Mouse (Mus musculus) gastrocnemius, adult 8-10 months (tissue): ENCODE data around the gene Ttc22. TPM values are rescaled to one million over a fixed set of nuclear protein-coding genes. Genes with fewer than 3 reads are reported as not detected.
A peak's percentile ranks its signal among the peaks of the same experiment; 100 is the strongest.

ENCODE experiments used
- DNase-seq, 2 experiments: peaks; one replicate each; pipeline ENCODE4 v3.0.0; 2022; ENCODE audit warnings: low spot score in 2 of 2
- total RNA-seq, 4 experiments: library from RNA; stranded (reverse); gene quantifications; 2 replicates each; pipeline ENCODE4 v1.2.4; 2022

Gene Ttc22
- not detected for total RNA-seq

DNA sequence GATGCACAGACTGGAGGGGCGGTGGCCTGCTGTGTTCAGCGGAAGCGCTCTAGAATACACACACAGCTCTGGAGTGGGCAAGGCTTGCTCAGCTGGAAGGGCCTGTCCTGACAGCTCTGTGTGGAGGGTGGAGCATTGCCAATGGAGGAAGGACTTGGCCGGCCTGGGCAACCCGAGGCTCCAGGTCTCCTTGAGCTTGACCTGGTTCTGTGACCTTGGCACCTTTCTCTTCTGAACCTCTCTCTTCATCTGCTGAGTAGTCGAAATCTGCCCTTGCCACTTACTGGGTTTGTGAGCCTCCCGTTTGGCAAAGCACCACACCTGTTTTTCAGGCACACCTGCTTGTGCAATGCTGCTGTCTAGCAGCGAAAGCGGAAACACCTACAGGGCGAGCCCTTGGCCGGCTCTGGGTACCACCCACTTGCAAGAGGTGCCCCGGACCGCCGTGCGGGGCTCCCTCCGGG, at the start of gene Ttc22:
Gene Ttc22, plus strand, starts transcription at position 403 of the 464 bp plus-strand sequence.
- no peak for DNase-seq

DNA sequence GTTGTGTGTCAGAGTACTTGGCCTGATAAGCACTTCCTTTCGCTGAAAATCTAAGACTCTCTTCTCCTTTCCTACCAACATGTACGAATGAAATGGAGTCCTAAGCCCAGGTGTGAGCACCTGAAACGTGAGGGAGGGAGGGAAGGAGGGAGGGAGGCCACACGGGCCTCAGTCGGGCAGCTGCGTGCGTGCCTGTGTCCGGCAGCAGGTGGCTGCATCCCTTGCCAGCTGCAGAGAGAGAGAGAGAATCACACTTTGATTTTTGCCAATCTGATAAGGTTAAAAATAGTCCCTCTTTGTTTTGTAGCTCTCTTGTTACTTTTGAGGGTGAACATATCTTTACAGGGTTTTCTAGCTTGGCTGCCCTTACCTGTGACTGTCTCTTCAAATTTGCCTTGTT, 47.2 kb upstream of the Ttc22 start:
- DNase-seq, result no peak

DNA sequence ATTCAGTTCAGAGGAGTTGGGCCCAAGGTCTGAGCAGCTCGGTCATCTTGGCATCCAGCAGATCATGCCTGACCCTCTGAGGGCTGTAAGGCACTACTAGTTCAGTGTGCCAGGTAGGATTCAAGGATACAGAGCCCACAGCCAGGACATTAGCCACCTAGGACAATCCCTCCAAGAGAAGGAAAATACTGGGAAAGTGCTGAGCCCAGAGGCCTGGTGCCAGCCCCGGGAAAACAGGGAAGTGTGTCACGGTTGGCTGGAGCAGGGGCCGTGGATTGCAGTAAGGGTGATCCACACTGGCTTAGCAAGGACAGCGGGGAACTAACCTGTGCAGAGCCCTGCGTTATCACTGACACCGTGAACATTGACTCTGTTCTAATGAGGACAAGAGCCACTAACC, 44.7 kb upstream of the Ttc22 start:
- DNase-seq, result no peak

DNA sequence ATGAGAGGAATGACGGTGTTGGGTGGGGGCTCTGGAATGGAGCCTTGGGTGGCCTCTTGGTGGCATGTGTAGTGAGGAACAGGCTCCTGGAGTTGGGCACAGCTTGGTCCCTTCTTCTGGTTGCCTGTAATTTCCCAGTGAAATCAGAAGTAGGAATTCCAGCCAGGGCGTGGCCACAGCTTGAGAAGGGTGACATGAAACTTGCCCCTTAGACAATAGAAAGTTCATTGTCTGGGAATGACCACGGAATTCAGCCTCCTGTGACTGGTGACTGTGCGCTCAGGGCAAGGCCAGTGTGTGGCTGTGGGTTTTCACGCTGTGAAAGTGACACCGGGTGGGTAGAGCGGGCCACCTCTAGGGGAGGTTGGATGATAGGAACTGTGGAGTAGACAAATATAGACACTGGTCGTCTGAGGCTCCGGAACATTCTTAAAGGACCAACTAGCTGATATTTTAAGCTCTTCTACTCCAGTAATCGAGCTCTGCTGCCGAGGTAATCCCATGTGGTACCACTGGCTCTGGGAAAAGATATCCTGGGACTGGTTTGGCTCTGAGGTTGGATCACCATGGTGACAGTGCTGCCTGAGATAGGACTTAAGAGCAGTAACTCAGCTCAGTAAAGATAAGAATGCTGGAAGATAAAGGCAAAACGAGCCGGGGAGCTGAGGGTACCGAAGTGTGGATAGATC, 40.9 kb upstream of the Ttc22 start:
- DNase-seq, result peak; percentile 10 to 18

DNA sequence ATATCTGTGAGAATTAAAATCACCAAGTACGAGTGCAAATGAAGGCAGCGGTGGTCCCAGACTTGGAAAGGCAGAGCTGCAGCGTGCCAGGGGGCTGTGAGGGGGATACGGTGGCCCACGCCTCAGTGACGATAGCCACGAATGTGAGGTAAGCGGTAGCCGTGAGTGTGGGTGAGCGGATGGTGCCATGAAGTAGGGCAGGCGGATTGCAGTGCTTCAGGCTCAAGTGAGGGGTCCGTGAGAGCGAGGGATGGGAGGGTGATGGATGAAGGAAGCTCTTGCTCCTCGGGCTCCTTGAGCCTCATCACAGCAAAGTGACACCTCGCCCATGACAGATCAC, 40.4 kb upstream of the Ttc22 start:
- no peak for DNase-seq

DNA sequence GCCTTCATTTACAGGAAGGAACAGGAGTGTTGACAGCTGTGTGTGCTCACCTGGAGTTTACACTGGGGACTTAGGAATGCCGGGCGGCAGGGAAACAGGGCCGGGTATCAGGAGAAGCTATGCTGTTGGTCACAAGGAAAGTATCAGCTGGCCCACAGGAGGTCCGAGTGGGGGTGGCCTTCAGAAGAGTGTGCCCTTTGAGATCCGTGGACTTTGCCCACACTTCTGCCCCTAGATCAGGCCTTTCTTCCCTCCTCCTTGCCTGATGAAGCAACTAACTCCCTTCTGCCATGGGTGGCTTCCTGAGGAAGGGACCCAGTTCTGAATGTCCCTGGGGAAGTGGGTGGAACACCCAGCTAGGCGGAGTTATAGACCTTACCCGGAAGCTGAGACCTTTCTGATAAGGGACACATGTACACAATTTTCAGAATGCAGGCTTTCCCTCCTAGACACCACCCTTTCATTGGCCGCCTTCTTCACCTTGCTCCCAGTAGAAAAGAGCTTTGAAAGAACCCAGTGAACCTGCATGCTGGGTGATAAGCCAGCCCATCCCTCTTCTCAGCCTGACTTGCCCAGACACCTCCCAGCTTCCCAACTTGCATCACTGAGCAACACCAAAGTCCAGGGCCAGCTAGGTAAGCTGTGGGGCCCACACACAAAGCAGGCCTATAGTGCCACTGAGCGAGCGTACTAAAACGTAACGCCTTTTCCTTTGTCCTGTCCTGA, 39.6 kb upstream of the Ttc22 start:
- no peak for DNase-seq

DNA sequence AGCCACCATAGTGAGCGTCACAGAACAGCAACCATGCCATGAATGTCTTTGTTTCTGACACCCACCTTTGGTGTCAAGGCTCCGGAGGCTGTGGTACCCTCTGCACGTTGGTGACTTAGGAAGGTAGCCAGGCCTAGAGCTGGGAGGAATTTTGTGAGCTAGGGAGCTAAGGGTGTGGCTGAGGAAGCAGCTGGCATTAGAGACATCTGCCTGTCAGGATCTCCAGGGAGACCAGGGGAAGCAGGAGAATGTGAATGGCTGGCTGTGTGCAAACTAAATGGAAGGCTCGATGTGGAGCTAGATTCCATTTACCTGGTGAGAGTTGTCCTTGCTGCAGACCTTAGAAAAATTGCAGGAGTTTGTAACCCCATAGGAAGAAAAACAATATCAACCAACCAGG, 37.6 kb upstream of the Ttc22 start:
- no peak for DNase-seq

DNA sequence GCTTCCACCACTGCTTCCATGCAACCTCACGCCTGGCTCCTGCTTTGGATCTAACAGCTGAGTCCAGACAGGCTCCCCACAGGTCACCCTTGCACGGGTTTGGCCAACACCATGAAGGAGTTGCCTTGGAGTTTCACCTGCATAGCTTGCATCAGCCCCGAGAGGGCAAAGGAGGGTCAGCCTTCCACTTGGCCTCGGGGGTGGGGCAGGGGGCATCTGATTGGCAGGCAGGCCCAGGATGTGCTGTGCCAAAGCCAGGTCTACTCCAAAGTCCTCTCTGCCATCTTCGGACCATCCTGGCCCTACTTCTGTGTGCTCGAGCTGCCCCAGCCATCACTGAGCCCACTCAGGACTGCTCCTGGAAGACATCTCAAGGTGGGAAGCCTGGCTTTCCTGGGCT, 35.2 kb upstream of the Ttc22 start:
- DNase-seq, result no peak

DNA sequence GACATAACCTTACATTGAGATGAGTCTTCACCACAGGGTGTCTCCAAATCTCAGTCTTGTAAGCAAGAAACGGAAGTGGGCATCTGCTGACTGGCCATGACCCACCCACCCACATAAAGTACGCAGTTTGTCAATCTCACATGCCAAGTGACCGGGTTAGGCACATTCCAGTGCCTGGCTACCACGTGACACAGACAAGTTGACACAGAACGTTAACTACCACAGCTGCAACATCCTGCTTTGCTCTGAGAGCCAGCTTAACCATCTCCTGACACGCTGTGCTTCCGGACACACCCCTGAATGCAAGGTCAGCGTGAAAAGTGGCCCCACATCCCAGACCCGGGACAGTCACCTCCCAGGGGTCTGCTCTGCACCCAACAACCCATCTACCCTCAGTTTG, 32.1 kb upstream of the Ttc22 start:
- DNase-seq, result no peak

DNA sequence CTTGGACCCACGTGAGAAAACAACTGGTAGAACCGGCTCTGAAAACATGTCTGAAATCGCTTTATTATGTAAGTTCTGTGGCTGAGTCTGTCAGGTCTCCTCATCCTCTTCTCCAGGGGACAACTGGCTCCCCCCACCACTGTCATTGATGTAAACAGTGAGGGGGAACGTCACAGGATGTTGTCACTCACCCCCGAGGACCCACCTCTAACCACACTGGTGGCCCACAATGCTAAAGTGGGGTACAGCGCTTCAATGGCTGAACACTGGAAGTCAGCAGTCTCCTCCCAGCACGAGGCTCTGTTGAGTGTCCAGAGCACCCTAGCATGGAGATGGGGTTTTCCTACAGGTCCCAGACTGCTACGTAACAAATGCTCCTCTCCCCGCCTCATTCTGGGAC, 31.4 kb upstream of the Ttc22 start:
- no peak for DNase-seq

DNA sequence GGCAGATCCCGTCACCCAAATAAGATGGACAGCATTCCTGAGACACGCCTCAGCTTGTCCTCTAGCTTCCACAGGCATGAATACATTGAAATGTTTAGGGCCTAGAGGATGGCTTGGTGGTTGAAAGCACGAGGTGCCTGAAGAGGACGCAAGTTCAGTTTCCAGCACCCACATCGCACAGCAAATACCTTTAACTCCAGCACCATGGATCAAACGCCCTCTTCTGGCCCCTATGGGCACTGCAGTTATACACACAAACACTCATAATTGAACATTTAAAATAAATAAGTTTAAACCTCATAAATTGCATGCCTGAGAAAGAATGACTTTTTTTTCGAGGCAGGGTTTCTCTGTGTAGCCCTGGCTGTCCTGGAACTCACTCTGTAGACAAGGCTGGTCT, 28.6 kb upstream of the Ttc22 start:
- no peak for DNase-seq

DNA sequence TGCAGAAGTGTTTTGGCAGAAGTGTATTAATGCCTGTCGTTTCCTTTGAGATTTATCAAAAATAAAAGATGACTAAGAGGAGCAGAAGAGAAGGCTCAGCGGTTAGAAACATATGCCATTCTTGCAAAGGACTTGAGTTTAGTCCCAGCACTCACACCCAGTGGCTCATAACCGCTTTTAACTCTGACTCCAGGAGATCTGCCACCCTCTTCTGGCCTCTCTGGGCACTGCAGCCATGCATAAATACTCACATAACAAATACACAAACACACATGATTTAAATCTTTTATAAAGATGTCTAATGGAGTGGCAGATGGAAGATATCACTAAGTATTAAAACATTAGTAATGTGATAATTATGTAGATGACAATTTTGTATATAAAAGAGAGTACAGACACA, 26.0 kb upstream of the Ttc22 start:
- DNase-seq, result no peak

DNA sequence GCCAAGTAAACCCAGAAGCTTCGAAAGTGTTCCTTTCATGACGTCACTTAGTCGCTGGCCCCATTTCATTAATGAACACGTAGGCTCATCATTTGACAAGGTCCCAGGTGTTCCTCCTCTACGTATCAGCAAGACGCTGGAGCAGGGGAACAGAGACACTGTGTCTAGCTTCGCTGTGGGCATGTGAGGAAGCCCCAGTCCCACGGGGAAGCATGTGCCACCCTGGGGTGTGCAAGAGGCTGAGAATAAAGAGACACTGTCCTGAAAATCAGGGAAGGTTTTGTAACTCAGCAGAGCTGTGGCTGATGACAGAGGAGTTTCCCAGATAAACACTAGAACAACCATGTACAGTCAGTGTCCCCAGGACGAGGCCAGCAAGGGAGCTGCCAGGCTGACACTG, 25.2 kb upstream of the Ttc22 start:
- no peak for DNase-seq

DNA sequence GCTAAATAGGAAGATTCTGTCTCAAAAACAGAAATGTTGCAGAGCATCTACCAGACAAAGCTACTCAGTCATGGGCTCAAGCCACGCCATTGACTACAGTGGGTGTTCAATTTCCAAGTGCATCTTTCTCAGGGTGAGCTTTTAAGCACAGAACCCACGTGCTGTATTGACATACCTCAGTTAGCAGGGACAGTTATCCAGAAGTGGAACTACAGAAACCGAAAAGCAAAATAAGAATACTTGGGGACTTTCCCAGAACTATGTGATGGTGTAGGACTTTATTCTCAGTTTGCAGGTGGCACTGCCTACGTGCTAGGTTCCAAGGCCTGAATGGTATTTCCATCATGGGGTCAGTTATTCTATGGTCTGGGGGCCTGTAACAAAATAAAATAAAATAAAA, 24.5 kb upstream of the Ttc22 start:
- DNase-seq, result no peak

DNA sequence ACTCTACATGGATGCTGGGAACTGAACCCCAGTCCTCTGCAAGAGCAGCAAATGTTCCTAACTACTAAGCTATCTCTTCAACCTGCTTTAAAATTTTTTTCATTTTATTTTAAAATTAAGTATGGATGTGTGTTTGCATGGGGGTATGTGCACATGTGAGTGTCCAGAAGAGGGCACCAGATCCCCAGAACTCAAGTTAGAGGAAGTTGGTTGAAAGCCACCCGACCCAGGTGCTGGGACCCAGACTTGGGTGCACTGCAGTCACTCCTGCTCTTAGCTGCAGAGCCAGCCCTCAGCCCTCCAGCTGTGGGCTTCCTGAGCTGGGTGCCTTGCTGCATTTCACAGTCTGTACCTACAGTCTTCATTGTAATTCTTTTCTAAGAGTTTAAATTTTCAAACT, 22.8 kb upstream of the Ttc22 start:
- DNase-seq, result no peak

DNA sequence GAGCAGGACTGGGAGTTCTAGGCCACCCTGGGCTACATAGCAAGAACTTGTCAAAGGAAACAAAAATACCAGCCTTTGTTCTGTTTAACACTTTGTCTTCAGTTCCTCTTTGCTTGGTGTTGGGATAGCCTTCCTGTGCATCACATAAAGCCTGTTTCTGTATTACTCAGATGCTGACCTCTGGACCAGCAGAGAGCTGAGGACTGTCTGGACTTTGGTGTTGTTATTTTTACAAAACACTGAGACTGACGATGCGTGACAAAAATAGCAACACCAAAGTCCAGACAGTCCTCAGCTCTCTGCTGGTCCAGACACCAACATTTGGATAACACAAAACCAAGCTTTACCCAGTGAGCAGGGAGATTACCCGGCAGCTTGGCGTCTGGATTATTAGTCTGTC, 21.5 kb upstream of the Ttc22 start:
- no peak for DNase-seq

DNA sequence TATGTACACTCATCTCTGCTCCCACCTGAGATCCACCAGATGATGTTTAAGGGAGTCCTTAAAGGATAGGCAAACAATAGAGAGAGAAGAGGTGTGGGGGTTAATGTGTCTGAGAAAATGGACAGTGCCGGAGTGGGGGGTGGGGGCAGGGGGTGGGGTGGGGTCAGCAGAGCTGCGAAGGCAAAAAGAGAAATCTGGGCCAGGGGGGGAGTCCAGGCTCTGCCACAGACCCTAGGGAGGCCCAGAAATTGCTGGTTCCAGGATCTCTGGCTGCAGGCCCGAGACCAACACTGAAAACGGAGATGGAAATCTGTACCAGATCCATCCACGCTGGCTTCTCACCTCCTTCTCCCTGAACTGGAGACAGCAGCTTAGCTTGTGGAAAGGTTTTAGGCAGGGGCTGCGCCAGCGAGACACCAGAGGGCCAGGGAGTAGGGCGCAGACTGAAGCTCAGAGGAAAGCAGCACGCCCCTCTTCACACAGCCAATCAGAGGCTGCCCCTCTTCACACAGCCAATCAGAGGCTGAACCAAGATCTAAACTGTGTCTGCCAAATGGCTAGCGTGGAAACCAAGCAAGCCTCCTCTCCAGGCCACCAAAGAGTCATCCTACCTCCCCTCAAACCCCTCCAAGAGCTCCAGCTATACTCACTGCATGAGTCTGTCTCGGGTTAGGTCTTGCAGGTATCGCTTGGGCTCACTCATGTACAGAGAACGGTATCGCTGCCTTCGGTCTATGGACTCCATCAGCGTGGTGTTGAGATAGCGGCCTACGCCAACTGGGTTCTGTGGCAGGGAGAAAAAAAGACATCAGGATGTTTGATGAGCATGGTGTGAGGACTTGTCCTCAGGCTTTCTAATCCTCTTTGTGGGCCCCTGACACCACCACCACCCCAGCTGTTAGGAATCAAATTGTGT, 15.3 kb upstream of the Ttc22 start:
- no peak for DNase-seq

DNA sequence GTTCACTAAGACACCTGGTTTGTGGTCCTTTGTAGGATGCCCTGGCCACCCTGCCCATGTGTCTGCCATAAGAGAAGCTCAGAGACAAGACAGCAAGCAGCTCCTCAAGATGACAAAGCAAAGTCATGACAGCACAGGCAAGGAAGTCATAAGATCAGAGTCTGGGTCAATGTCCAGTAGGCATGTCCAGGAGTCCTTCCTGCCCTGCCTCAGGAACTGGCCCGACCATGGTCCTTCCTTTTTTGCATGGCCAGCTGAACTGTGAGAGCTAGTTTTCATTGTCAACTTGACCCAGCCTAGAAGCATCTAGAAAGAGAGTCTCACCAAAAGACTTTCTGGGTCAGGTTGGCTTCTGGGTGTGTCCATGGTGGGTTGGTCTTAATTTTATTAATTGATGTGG, 14.3 kb upstream of the Ttc22 start:
- DNase-seq, result no peak

DNA sequence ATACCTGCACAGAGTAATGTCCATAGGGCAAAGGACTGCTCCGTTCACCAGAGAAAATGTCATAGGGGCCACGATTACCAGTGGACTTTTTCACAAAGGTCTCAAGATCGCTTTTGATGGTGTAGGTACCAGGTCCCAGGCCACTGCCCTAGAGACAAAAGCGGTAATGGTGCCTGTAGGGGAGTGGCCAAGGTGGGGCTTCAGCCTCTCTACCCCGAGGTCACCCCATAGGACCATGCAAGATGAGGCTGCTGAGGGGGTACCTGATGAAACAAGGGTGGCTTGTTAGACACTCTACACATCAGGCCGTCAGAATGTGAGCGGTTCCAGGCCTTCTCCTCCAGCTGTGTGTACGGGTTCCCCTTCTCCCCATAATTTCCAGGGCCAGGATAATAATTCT, 9.1 kb upstream of the Ttc22 start:
- DNase-seq, result no peak

DNA sequence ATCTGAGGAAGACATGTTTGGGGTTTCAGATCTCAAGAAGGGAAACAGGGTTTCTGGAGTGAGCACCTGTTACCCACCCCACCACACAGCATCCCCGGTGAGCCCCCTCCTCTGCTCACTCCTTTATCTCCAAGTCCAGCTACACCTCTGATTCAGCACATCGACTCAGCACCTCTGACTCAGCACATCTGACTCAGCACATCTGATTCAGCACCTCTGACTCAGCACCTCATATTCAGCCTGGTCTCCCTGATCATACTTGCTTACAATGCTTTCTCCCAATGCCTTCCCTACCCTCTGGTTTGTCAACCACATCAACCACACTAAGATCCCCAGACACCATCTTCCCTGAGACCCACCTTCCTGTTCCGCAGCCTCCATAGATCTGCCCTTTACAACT, 8.7 kb upstream of the Ttc22 start:
- no peak for DNase-seq

DNA sequence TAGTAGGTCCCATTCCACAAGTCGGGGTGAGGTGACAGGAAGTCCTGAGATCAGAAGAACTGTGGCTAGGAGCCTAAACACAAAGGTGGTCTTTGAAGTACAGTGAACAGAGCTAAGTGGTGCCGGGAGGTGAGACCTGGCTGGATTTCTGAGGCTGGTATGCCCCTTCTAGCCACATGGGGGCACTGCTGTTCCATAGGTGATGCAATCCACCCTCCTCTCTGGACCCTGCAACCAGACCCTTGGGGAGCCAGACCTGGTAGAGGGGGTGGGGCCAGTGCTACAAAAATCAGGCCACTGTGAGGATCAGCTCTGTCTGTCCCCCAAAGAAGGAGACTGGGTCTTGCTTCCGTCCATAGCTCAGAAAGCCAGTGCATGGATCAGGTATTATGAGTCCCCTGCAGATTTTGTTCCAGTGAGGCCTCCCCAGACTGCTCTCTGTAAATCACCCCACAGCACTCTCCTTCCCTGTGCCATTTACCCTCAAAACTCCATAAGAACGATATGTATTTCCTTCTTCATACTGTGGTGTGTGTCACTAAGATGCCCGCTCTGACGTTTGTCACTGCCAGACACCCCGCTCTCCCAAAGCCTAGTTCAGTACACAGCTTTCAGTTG, 7.9 kb upstream of the Ttc22 start:
- peak; percentile 33 to 36 for DNase-seq

DNA sequence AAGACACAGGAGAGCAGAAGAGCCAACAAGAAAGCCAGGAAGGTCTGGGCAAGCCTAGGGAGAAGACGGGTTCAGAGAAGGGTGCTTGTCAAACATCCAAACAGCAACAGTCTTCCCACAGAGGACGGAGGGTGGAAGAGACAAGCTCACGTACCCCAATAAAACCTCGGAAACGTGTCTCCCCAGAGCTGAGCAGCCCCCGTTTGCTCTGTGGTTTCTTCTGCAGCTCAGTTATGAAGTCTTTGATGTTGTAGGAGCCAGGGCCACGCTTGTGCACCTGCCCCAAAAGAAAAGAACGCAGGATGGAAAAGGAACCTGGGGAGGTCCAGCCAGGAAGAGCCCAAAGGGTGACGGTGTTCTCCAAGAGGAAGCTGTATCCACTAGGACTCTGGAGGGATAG, 7.4 kb upstream of the Ttc22 start:
- no peak for DNase-seq
